Mouse (Mus musculus): Measurements from ENCODE around the gene Gm5072. TPM values are rescaled to one million over a fixed set of nuclear protein-coding genes. Genes with fewer than 3 reads are reported as not detected.
"Not testable (repeated sequence)": the region's sequence is repeated elsewhere in the genome, so short reads cannot be mapped to it uniquely, and the experiment has no call there.

Gene Gm5072
- polyA plus RNA-seq (2014; fragmentation: Nextera tagmentation; extraction: Ambion mirVana), result not detected in 2 replicates

DNA sequence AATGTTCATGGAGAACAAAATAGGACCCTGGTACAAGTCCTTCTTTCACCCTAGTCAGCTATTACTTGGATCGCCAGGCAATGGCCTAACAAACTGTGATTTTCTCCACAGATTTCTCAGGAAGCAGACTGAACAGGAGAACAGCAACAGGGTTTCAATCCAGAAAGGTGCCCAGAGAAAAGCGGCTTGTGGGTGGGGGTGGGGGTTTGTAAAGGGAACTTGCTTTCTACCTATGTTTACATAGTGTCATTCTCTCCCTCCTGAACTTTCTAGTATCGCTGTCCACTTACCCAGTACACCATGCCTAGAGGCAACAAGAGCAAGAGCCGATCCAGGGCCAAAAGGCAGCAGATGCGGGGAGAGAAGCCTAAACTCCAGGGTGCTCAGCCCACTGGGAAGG is at the start of gene Gm5072:
TSS of gene Gm5072 (plus strand) at position 301 of the 400 bp plus-strand sequence.
- no CpG with 5 or more reads among the region's 5 CpGs for WGBS
- H3K4me2 ChIP-seq (replicated peaks); H3K9ac ChIP-seq; ATAC-seq (ENCODE audit: low FRiP score); H3K4me1 ChIP-seq (replicated peaks; ENCODE audit: control insufficient read depth, insufficient read depth, low read length); H3K4me3 ChIP-seq (replicated peaks; ENCODE audit: low read length); H3K9me3 ChIP-seq (ENCODE audit: control insufficient read depth, low read length); H3K36me3 ChIP-seq (replicated peaks; ENCODE audit: control insufficient read depth, insufficient read depth); DNase-seq (ENCODE audit: low spot score); H3K27me3 ChIP-seq (ENCODE audit: control insufficient read depth, insufficient read depth, low read length); H3K27ac ChIP-seq: not testable (repeated sequence)

Other genes with a start within 250 kb of the Gm5072 start
- gene Mageb2, start 60.8 kb upstream of the Gm5072 start, polyA plus RNA-seq (2014; fragmentation: Nextera tagmentation; extraction: Ambion mirVana), result not detected in 2 replicates
- gene Gm8914, start 87.6 kb downstream of the Gm5072 start, polyA plus RNA-seq (2014; fragmentation: Nextera tagmentation; extraction: Ambion mirVana), result not detected in 2 replicates
- not detected in 2 replicates for gene 1700084M14Rik, start 183.4 kb downstream of the Gm5072 start, polyA plus RNA-seq (2014; fragmentation: Nextera tagmentation; extraction: Ambion mirVana)
- gene Gm14781, start 239.7 kb downstream of the Gm5072 start, polyA plus RNA-seq (2014; fragmentation: Nextera tagmentation; extraction: Ambion mirVana), result not detected in 2 replicates